Mouse (Mus musculus) thymus, adult 2 months (tissue): ENCODE data around the gene Rnaset2b.
"Not testable (repeated sequence)": the region's sequence is repeated elsewhere in the genome, so short reads cannot be mapped to it uniquely, and the experiment has no call there.

Source experiments
- CTCF ChIP-seq: fragments of 200-500 bp; IDR thresholded peaks from 2 replicates; pipeline ENCODE4 v1.5.1; 2012; ENCODE audit warnings: mild to moderate bottlenecking, control low read depth, low read length, moderate library complexity, borderline replicate concordance; ENCODE audit not compliant: control insufficient read depth, poor library complexity, insufficient read depth; ENCODE audit errors: extremely low read depth
- POLR2A ChIP-seq: fragments of 200-500 bp; IDR thresholded peaks from 2 replicates; pipeline ENCODE4 v1.6.1; 2012; ENCODE audit warnings: mild to moderate bottlenecking, low read length, control low read depth, moderate library complexity; ENCODE audit not compliant: control insufficient read depth, poor library complexity, insufficient read depth; ENCODE audit errors: extremely low read depth

DNA sequence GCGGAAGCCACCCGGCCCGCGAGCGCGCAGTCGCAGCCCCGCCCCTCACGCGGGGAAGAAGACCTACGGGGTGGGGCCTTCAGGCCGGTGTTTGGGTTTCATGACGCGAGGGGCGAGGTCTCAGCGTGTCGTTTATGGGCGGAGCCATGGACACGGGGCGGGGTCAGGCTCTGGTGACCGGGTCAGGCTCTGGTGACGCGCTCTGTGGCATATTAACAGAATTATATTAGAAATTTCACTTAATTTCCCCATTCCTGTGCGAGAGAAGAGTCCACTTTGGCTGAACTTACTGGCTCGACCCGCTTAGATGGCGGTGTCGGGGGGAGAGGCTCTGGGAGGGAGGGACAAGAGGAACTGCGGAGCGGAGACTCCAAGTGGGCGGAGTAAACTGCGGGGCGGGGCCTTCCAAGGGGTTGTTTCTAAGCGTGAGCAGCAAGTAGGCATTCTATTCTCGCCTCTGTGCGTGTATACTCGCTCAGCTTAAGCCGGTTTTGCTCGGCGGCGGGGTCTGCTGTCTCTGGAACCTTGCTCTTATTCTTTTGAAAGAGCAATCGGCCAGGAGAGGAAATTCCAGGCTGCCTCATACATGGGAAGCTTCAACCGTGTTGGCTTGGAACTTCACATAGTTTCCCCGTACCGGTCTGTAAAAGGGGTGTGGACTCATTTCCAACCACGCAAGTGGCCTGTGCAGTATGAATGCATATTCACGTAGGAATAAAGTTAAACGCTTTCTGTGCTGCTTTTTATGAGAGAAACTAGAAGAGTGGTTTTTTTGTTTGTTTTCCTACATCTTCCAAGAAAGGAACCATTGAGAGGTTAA is 9.0 kb upstream of the Rnaset2b start:
- not testable (repeated sequence) for TF ChIP-seq CTCF, POLR2A
